Mouse (Mus musculus): ENCODE measurements around the gene Agxt2. TPM values are rescaled to one million over a fixed set of nuclear protein-coding genes. Genes with fewer than 3 reads are reported as not detected.

Agxt2 gene
- polyA plus RNA-seq, 1 experiment from 2014 or later, result not detected

Other genes with a start within 250 kb of the Agxt2 start
- gene Prlr, start 181.3 kb upstream of the Agxt2 start, polyA plus RNA-seq (2014; fragmentation: Nextera tagmentation; extraction: Ambion mirVana), result 1.8 and 1.9 TPM in 2 replicates
- not detected in 2 replicates for gene Gm21973, start 33.2 kb upstream of the Agxt2 start, polyA plus RNA-seq (2014; fragmentation: Nextera tagmentation; extraction: Ambion mirVana)
- 12.5 and 13.0 TPM in 2 replicates for gene Dnajc21, start 112.0 kb downstream of the Agxt2 start, polyA plus RNA-seq (2014; fragmentation: Nextera tagmentation; extraction: Ambion mirVana)
- gene Brix1, start 127.4 kb downstream of the Agxt2 start, polyA plus RNA-seq (2014; fragmentation: Nextera tagmentation; extraction: Ambion mirVana), result 61.3 and 66.5 TPM in 2 replicates
- gene Rad1, start 127.5 kb downstream of the Agxt2 start, polyA plus RNA-seq (2014; fragmentation: Nextera tagmentation; extraction: Ambion mirVana), result 13.4 and 14.9 TPM in 2 replicates
- not detected in 2 replicates for gene Ttc23l, start 200.1 kb downstream of the Agxt2 start, polyA plus RNA-seq (2014; fragmentation: Nextera tagmentation; extraction: Ambion mirVana)

Measured in hindbrain, embryonic 14.5 days (tissue).